Mouse (Mus musculus) myocyte (in vitro differentiated cells): ENCODE data around the gene Serinc2. TPM values are rescaled to one million over a fixed set of nuclear protein-coding genes. Genes with fewer than 3 reads are reported as not detected.
A peak's percentile ranks its signal among the peaks of the same experiment; 100 is the strongest.

Experiments
- H3K27me3 ChIP-seq: one replicate; pipeline ENCODE4 v1.6.1; 2011; ENCODE audit not compliant: control insufficient read depth, insufficient read depth, insufficient read length
- H3K36me3 ChIP-seq: one replicate; pipeline ENCODE4 v1.6.1; 2011; ENCODE audit not compliant: control insufficient read depth, insufficient read depth
- H3K4me2 ChIP-seq: one replicate; pipeline ENCODE4 v1.6.1; 2011; ENCODE audit warnings: low read depth, control low read depth
- H3K4me3 ChIP-seq: one replicate; pipeline ENCODE4 v1.5.1; 2011; ENCODE audit warnings: mild to moderate bottlenecking, control low read depth, moderate library complexity
- H3K79me2 ChIP-seq: one replicate; pipeline ENCODE4 v1.6.1; 2011; ENCODE audit not compliant: control insufficient read depth, insufficient read depth
- H3ac ChIP-seq: one replicate; pipeline ENCODE4 v1.6.1; 2011; ENCODE audit not compliant: control insufficient read depth, insufficient read length
- CEBPB ChIP-seq: IDR thresholded peaks from 2 replicates; pipeline ENCODE4 v1.6.1; 2011; ENCODE audit warnings: mild to moderate bottlenecking, moderate library complexity; ENCODE audit not compliant: poor library complexity, insufficient read depth, severe bottlenecking
- E2F4 ChIP-seq: IDR thresholded peaks from one replicate; pipeline ENCODE4 v1.6.1; 2011; ENCODE audit warnings: mild to moderate bottlenecking, control low read depth, moderate library complexity; ENCODE audit not compliant: insufficient read depth
- MAX ChIP-seq: IDR thresholded peaks from one replicate; pipeline ENCODE4 v1.6.1; 2011; ENCODE audit warnings: low read depth, mild to moderate bottlenecking, control low read depth
- MYOD1 ChIP-seq, 3 experiments: IDR thresholded peaks; one replicate each; pipeline ENCODE4 v1.6.1; 2011; ENCODE audit warnings: control low read depth in 2 of 3, low read depth in 2 of 3, mild to moderate bottlenecking in 2 of 3, moderate library complexity in 1 of 3; ENCODE audit not compliant: insufficient read length in 2 of 3, control insufficient read depth in 1 of 3
- MYOG ChIP-seq, 3 experiments: IDR thresholded peaks; one replicate each; pipeline ENCODE4 v1.6.1; 2011; ENCODE audit warnings: control low read depth in 2 of 3, low read depth in 2 of 3, mild to moderate bottlenecking in 2 of 3; ENCODE audit not compliant: insufficient read length in 2 of 3, control insufficient read depth in 1 of 3, insufficient read depth in 1 of 3
- POLR2A ChIP-seq: IDR thresholded peaks from one replicate; pipeline ENCODE4 v1.6.1; 2011; ENCODE audit warnings: low read depth, mild to moderate bottlenecking, control low read depth, moderate library complexity; ENCODE audit not compliant: insufficient read length
- POLR2AphosphoS2 ChIP-seq: IDR thresholded peaks from one replicate; pipeline ENCODE4 v1.6.1; 2011; ENCODE audit warnings: low read depth, control low read depth; ENCODE audit not compliant: insufficient read length
- REST ChIP-seq: IDR thresholded peaks from one replicate; pipeline ENCODE4 v1.6.1; 2011; ENCODE audit warnings: mild to moderate bottlenecking, control low read depth, moderate library complexity; ENCODE audit not compliant: insufficient read depth, insufficient read length
- SRF ChIP-seq: IDR thresholded peaks from one replicate; pipeline ENCODE4 v1.6.1; 2011; ENCODE audit warnings: low read depth; ENCODE audit not compliant: control insufficient read depth, insufficient read length
- TCF12 ChIP-seq: IDR thresholded peaks from one replicate; pipeline ENCODE4 v1.6.1; 2011; ENCODE audit warnings: mild to moderate bottlenecking, control low read depth; ENCODE audit not compliant: poor library complexity, insufficient read depth, severe bottlenecking
- TCF3 ChIP-seq: IDR thresholded peaks from one replicate; pipeline ENCODE4 v1.6.1; 2011; ENCODE audit warnings: low read depth, control low read depth; ENCODE audit not compliant: insufficient read length
- USF1 ChIP-seq: IDR thresholded peaks from one replicate; pipeline ENCODE4 v1.6.1; 2011; ENCODE audit warnings: low read depth, mild to moderate bottlenecking, control low read depth, moderate library complexity
- polyA plus RNA-seq: library from polyadenylated mRNA; unstranded; fragments of >200 nt; fragmentation: generic; extraction: Trizol; gene quantifications from one replicate; pipeline ENCODE4 v1.2.1, GENCODE M21; 2012; ENCODE audit warnings: missing spikeins

The Serinc2 gene
- polyA plus RNA-seq, 1 experiment = 120 TPM

DNA sequence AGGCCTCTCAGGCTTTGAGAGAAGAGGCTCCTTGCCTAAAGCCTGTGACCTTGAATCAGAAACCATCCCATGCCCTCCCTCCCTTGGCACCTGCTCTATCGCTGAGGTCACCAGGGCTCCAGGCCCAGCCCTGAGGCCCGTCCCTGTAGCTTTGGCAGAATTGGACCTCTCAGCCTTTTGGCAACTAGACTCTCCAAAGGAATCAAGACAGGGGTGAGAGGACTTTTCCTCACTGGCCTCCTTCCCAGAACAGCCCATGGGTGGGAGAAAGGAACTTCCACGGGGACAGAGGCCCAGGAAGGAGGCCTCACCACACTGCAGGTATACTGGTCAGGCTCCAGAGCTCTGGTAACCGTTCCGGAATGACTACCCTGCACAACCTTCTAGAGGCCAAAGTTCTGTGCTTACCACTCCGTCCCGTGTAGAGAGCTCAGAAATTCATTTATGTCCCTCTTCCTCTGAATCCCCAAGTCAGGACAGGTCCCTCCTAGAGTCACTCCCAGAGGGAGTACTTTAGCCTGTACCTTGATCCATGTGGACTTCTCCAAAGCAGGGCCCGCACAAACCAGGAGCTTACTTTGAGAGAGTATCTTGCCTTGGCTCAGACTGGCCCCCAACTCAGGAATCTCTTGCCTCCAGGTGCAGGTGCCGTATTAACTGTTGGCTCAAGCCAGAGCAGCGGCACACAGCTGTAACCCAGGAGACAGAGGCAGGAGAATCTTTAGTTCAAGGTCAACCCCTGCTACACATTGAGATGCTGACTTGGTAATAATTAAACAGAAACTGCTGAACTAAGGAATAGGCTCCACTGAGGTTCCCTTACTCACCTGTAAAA lies 28.0 kb upstream of the Serinc2 start:
- H3K36me3 ChIP-seq = no peaks in the 10 kb centered on the region
- H3K4me3 ChIP-seq = no peak overlapping the region
- no peaks in the 10 kb centered on the region for H3K27me3 ChIP-seq
- H3K79me2 ChIP-seq = no peaks in the 10 kb centered on the region
- no peak overlapping the region for H3ac ChIP-seq
- TF ChIP-seq TCF12 (no peak), MYOD1 (IDR thresholded peaks at IDR 0.05; ENCODE audit: control insufficient read depth in 1 of 3, insufficient read length in 2 of 3, low read depth in 2 of 3) (peak in 1 of 3 experiments; percentile 8), USF1 (no peak), POLR2AphosphoS2 (no peak)
- H3K4me2 ChIP-seq = no peak overlapping the region

DNA sequence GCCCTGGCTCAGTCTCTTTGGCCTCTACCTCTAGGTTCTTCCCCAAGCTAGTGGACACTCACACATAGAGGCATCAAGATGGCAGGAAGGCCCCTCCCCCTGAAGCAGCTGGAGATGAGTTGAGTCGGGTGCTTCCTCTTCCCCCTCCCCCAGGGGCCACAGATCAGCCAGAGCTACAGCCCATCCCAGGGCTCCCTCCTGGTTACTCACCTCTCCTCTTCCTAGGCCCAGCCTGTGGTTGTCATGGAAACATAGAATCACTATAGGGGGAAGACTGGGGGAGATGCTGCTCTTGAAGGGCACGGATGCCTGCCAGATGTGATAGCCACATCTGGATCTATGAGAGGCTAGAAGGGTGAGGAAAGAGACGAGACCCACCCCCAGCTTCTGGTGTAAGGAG lies 25.7 kb upstream of the Serinc2 start:
- no peaks in the 10 kb centered on the region for H3K79me2 ChIP-seq
- H3K4me2 ChIP-seq = no peak overlapping the region
- H3K27me3 ChIP-seq = no peaks in the 10 kb centered on the region
- no peaks in the 10 kb centered on the region for H3K36me3 ChIP-seq
- H3ac ChIP-seq = no peak overlapping the region
- TF ChIP-seq TCF12 (no peak), POLR2AphosphoS2 (no peak), CEBPB (no peak), USF1 (no peak), REST (no peak), MAX (no peak), TCF3 (no peak), MYOD1 (IDR thresholded peaks at IDR 0.05; ENCODE audit: control insufficient read depth in 1 of 3, insufficient read length in 2 of 3, low read depth in 2 of 3) (no peak)
- H3K4me3 ChIP-seq = no peak overlapping the region

DNA sequence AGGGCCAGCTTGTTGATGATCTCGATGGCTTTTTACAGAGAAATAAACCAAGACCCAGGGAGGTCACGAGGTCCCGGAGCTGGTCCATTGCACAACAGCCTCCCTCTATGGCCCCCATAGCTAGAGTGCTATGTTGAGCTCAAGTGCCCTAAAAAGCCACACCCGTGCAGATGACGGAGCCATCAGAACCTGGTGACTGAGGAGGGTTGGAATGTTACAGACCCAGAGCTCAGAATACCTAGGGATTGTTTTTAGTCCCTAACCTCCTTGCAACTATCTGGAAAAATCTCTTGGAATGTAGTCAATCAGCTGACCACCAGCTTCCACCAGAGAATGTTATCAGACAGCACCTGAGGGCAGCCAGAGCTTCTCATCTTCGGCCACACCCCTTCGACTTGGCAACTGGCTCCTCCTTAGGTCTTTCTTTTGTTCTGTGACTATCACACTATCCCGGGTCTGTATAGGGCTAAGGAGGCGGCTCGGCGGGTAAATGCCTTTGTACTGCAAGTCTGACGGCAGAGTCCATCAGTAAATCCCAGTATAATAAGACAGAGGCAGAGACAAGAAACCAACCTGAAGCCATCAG lies 23.4 kb upstream of the Serinc2 start:
- no peak for TF ChIP-seq TCF3
- TF ChIP-seq MYOD1 (IDR thresholded peaks at IDR 0.05; ENCODE audit: control insufficient read depth in 1 of 3, insufficient read length in 2 of 3, low read depth in 2 of 3) = no peak
- no peak for TF ChIP-seq TCF12
- no peak for TF ChIP-seq REST
- no peak for TF ChIP-seq POLR2A
- TF ChIP-seq MYOG (IDR thresholded peaks at IDR 0.05; ENCODE audit: control insufficient read depth in 1 of 3, insufficient read depth in 1 of 3, insufficient read length in 2 of 3, low read depth in 2 of 3) = no peak
- TF ChIP-seq E2F4 = no peak
- no peak for TF ChIP-seq POLR2AphosphoS2
- TF ChIP-seq USF1 = no peak
- no peak for TF ChIP-seq CEBPB
- TF ChIP-seq MAX = no peak
- TF ChIP-seq SRF = no peak
- Histone ChIP-seq H3K79me2 (no peaks in the 10 kb centered on the region), H3ac (no peak overlapping the region), H3K36me3 (no peaks in the 10 kb centered on the region), H3K4me3 (no peak overlapping the region), H3K27me3 (no peaks in the 10 kb centered on the region), H3K4me2 (no peak overlapping the region)

DNA sequence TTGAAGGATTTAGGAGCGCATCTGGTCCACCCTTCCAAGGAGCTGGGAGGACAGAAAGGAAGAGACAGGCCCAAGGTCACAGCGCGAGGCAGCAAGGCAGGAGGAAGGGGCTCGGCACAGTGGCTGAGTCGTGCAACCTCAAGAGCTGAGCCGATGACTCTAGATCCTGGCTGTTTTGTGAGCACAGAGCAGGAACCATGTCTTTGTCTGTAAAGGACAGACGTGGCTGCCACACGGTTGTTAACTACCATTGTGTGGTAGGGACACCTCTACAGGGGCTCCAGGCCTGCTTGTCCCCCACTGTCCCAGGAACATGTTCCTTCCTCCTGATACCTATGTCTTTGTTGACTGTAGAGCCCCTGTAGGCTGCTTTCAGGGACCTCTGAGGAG lies 20.6 kb upstream of the Serinc2 start:
- TF ChIP-seq SRF (no peak), MAX (no peak), REST (no peak), MYOG (IDR thresholded peaks at IDR 0.05; ENCODE audit: control insufficient read depth in 1 of 3, insufficient read depth in 1 of 3, insufficient read length in 2 of 3, low read depth in 2 of 3) (no peak), MYOD1 (IDR thresholded peaks at IDR 0.05; ENCODE audit: control insufficient read depth in 1 of 3, insufficient read length in 2 of 3, low read depth in 2 of 3) (no peak), CEBPB (no peak), POLR2A (no peak), TCF3 (no peak), POLR2AphosphoS2 (no peak), USF1 (no peak), TCF12 (no peak), E2F4 (no peak)
- H3ac ChIP-seq = no peak overlapping the region
- no peaks in the 10 kb centered on the region for H3K36me3 ChIP-seq
- H3K79me2 ChIP-seq = no peaks in the 10 kb centered on the region
- no peaks in the 10 kb centered on the region for H3K27me3 ChIP-seq
- H3K4me2 ChIP-seq = no peak overlapping the region
- no peak overlapping the region for H3K4me3 ChIP-seq
